Mouse (Mus musculus): ENCODE data around the gene Sstr3.

Gene Sstr3

DNA sequence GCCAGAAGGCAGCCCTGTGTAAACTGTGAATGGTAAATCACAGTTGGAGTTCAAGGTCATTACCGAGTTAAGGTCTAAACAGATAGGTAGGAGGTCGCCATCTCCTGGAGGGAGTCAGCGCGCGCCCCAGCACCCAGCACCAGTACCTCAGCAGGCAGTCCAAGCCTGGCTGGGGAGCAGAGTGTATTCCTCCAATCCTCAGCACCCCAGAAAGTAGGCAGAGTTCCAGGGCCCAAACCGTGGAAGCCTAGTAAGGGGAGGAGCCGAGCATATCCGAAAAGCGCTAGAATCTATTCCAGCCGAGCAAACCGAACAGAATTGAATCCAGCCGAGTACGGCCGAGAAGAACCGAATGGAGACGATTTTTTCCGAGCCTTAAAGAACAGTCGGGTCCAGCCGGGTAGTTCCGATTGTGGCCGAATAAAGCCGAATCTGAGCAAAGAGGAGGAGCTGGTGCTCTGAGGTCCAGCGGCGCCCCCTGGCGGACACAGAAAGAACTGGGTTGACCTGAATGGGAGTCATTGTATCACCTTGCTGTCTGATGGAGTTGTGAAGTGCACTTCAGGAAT lies 12.5 kb downstream of the Sstr3 start:
- in situ Hi-C loops (cut with MboI, MseI) = loop anchor here in 1 of 2 experiments (25.0 kb wide), 1 partner anchor 545 kb away; no protein-coding TSS in a partner anchor

GRCm38 (mm10) chr15:78531451-78531720 lies 13.1 kb downstream of the Sstr3 start:
- in situ Hi-C loops (cut with MboI, MseI) = loop anchor here in 1 of 2 experiments (25.0 kb wide), 1 partner anchor 544 kb away; no protein-coding TSS in a partner anchor

GRCm38 (mm10) chr15:78530671-78531450 lies 13.6 kb downstream of the Sstr3 start, which contains the start of gene C1qtnf6:
C1qtnf6 (minus strand) TSS chr15:78531416.
- in situ Hi-C loops (cut with MboI, MseI) = loop anchor here in 1 of 2 experiments (25.0 kb wide), 1 partner anchor 544 kb away; no protein-coding TSS in a partner anchor

DNA sequence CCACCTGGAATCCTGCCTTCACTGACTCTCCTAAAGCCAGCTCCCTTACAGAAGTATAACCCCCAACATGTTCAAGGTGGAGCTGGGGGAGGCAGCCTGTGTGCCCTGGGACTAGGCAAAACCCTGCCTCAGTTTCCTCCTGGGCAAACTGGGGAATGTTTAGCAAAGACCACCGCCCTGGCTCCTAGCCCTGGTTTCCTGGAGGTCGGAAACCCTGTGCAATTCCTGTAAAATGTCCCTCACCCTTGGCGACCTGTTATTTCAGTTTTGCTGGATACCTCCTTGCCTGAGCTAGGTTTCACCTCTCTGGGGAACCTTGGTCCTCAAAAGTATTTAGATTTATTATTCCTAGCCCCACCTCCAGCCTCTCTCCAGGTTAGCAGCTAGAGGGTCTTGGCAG lies 14.3 kb downstream of the Sstr3 start:
- in situ Hi-C loops (cut with MboI, MseI) = loop anchor here in 1 of 2 experiments (25.0 kb wide), 1 partner anchor 543 kb away; no protein-coding TSS in a partner anchor

GRCm38 (mm10) chr15:78529428-78529990 lies 15.0 kb downstream of the Sstr3 start:
- in situ Hi-C loops (cut with MboI, MseI) = loop anchor here in 1 of 2 experiments (25.0 kb wide), 1 partner anchor 542 kb away; no protein-coding TSS in a partner anchor

DNA sequence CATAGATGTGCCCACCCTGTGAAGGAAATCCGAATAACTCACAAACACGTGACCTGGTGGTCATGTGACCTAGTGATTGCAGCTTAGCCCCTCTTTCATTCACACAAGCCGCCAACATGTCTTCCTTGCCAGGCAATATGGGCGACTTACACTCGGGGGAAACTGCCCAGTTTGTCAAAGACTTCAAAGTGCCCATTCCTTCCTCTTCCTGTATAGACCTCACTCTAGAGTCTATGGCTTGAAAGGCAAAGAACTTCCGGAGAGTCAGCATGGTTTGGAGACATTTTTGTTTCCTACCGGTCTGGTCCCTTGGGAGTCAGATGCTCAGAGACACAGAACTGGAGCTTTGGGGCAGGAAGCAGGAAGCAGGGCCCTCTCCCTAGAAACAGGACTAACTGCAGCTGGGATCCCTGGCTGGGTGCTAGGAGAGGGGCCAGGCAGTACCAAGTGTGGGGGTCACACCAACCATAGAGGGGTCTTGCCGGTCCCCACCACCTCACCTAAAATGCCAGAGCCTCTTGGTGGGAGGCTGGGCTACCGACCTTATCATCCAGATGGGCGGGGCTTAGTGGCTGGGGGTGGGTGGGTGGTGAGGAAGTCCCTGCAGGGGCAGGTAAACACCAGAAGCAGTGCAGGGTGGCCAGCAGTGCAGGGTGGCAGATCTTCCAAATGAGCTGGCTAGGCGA lies 15.6 kb downstream of the Sstr3 start:
- in situ Hi-C loops (cut with MboI, MseI) = loop anchor here in 1 of 2 experiments (25.0 kb wide), 1 partner anchor 542 kb away; no protein-coding TSS in a partner anchor

GRCm38 (mm10) chr15:78527973-78528372 lies 16.5 kb downstream of the Sstr3 start:
- in situ Hi-C loops (cut with MboI, MseI) = loop anchor here in 1 of 2 experiments (25.0 kb wide), 1 partner anchor 541 kb away; no protein-coding TSS in a partner anchor

DNA sequence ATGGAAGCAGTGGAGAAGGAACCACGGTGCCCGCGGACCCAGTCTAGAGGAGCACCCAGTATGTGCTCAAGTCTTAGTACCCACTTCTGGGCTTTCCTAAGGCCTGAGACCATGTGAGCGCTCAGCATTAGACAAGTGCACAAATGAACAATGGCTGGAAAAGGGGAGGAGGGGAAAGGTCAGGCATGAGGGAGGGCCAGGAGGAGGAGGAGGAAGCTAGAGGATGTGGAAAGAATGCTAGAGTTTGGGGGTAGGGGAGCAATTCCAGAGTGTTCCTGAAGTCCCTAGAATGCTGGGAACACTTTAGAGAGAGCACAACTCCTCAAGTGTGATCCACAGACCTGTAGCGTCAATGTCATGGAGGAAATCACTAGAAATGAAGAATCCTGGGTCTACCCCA lies 20.3 kb downstream of the Sstr3 start:
- in situ Hi-C loops (cut with MboI, MseI) = no loop called here

GRCm38 (mm10) chr15:78521892-78522291 lies 22.6 kb downstream of the Sstr3 start:
- in situ Hi-C loops (cut with MboI, MseI) = no loop called here

DNA sequence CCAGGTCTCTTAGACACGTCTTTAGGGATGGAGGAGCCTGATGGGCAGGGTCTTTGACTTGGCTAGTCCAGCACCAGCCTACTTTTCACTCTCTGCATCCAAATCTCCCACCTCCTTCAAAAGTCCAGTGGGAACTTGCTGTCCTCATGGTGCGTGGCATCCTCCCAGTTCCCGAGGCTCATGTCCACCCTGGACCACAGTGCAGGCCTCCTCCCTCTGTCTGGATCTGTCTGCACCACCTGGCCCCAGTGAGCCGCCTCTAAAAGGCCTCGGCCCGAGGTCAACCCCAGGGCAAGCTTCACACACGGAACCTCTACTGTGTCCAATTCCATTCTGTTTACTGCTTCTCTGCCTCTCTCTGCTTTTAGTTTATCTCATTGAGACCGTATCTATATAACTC lies 23.2 kb downstream of the Sstr3 start:
- in situ Hi-C loops (cut with MboI, MseI) = no loop called here

- in situ Hi-C loops (cut with MboI, MseI) = no loop called here
These were observed 24.3 kb downstream of the Sstr3 start for GRCm38 (mm10) chr15:78520112-78520715.

DNA sequence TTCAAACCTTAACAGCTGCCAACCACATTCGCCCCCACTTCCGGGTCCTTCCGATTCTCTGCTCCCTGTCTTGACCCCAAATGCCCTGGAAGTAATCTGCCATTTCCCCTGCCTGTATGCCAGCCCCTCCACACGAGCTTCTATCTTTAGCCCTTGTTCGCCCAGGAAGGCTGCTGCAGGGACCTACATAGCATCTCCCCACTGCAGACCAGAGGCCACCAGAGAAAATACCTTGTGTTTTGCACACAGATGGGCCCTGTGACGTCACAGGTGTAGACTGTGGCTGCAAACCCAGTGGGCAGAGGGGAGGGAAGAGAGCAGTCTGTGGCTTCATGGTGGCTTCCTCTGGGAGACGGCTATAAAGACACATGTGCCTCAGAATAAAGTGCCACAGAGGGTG lies 26.3 kb downstream of the Sstr3 start:
- in situ Hi-C loops (cut with MboI, MseI) = loop anchor here in 1 of 2 experiments (10.0 kb wide), 1 partner anchor 713 kb away; no protein-coding TSS in a partner anchor

GRCm38 (mm10) chr15:78515759-78516158 lies 28.7 kb downstream of the Sstr3 start:
- in situ Hi-C loops (cut with MboI, MseI) = loop anchor here in 1 of 2 experiments (10.0 kb wide), 1 partner anchor 711 kb away; no protein-coding TSS in a partner anchor

DNA sequence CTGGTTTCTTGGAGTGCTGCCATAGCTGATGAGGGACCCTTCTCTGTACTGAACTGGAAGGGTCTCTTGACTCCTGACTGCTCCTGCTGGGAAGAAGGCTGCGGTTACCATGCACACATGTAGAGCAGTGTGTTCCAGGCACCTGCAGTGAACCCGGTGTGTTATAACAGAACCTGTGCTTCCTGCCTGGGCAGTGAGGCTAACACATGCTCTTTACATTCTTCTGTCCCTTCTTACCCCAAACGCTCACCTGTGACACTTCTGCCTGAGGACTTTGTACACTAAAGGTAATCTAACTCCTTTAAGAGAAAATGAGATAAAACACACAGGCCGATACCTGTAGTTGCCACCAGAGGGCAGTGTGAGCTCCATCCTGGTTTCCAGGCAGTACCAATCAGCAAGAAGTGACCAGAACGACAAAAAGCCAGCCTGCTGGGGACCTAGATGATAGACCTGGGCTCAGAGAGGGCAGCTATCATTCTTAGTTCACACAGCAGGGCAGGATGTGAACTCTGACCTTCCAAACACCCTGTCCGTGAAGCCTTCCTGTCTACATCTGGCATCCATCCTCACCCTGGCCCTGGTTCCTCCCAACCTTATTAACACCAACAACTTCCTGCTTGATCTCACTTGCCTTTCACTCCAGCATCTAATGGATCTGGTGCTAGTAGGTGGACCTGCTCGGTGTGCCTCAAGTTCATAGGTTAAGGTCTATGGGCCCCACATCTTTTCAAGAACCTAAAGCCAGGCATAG lies 29.9 kb downstream of the Sstr3 start:
- in situ Hi-C loops (cut with MboI, MseI) = loop anchor here in 1 of 2 experiments (10.0 kb wide), 1 partner anchor 710 kb away; no protein-coding TSS in a partner anchor

- in situ Hi-C loops (cut with MboI, MseI) = loop anchor here in 1 of 2 experiments (10.0 kb wide), 1 partner anchor 708 kb away; no protein-coding TSS in a partner anchor
These were observed 31.5 kb downstream of the Sstr3 start for GRCm38 (mm10) chr15:78513019-78513418.

- in situ Hi-C loops (cut with MboI, MseI) = loop anchor here in 1 of 2 experiments (10.0 kb wide), 1 partner anchor 707 kb away; no protein-coding TSS in a partner anchor
These were observed 32.5 kb downstream of the Sstr3 start for GRCm38 (mm10) chr15:78511951-78512350.

DNA sequence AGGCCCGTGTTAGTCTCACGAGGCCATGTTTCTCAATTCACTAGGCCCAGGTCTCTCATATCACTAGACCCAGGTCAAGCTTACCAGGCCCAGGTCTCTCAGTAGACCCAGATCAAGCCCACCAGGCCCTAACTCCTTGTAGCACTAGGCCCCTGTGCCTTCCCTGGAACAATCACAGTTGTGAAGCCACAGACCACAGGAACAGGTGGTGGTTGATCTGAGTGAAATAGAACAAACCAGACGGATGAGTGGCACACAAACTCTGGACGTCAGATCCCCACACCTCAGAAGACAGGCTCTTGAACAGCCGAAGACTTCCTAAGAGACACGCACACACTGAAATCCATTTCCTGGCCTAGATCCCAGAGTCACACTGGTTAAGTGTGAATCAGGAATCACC lies 33.7 kb downstream of the Sstr3 start:
- in situ Hi-C loops (cut with MboI, MseI) = loop anchor here in 1 of 2 experiments (10.0 kb wide), 1 partner anchor 706 kb away; no protein-coding TSS in a partner anchor

DNA sequence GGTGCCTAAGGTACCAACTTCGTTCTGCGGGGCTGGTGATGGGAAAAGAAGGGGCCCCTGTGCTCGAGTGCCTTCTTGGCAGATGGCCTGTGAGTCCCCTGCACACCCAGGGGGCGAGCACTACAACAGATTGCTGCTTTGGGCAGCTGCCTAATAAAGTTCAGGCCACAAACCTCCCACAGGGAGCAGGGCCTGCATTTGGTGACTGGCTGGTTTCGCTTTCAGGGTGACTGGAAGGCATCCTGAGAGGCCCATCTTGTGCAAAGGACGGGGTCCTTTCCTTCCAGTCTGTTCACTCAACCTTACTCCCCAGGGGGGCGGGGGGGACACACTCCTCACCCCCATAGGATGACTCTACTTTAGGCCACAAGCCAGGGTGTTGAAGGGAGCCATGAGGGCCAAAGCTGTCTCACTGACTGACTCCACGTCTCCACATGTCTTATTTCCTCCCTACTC lies 34.3 kb downstream of the Sstr3 start:
- in situ Hi-C loops (cut with MboI, MseI) = loop anchor here in 1 of 2 experiments (10.0 kb wide), 1 partner anchor 705 kb away; no protein-coding TSS in a partner anchor

DNA sequence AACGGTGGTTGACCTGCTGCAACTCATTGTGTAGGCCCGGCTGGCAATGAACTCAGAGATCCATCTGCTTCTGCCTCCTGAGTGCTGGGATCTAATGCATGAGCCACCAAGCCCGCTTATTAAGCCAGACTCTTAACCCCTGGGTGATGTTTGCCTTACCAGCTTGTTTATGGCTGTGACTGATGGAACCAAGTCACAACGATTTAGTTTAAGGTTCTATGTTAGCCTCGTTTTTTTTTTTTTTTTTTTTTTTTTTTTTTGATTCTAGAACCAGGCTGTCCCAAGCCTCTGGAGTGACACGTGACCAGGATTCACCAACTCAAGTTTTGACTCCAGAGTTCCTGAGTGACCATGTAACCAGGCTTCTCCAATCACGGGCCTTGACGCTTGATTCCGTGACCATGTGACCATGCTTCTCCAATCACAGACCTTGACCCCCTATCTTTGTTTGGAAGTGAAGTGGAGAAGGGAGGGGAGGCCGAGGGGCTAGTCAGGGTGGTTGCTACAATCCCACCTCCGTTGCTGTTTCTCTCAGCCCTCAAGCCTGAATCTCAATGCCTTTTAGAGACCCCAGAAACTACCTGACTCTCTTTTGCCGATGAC lies 35.1 kb downstream of the Sstr3 start:
- in situ Hi-C loops (cut with MboI, MseI) = no loop called here

Data from T-helper 17 cell (primary cell).